Mouse (Mus musculus) gastrocnemius, postnatal 10 days (tissue): ENCODE results near the gene Selenov. TPM values are rescaled to one million over a fixed set of nuclear protein-coding genes. Genes with fewer than 3 reads are reported as not detected.

Experiments
- DNase-seq: peaks from one replicate; pipeline ENCODE4 v3.0.0; 2021; ENCODE audit warnings: mixed read lengths
- long read RNA-seq, 2 experiments: library from polyadenylated mRNA; stranded (forward); transcript quantifications; one replicate each; pipeline ENCODE4 v2.0.0; 2021
- total RNA-seq, 2 experiments: library from RNA; stranded (reverse); gene quantifications; 2 replicates each; pipeline ENCODE4 v1.2.3; 2021

The Selenov gene
- total RNA-seq: not detected
- long read RNA-seq, experiment 1: 0 reads
- long read RNA-seq, experiment 2: 0 reads

DNA sequence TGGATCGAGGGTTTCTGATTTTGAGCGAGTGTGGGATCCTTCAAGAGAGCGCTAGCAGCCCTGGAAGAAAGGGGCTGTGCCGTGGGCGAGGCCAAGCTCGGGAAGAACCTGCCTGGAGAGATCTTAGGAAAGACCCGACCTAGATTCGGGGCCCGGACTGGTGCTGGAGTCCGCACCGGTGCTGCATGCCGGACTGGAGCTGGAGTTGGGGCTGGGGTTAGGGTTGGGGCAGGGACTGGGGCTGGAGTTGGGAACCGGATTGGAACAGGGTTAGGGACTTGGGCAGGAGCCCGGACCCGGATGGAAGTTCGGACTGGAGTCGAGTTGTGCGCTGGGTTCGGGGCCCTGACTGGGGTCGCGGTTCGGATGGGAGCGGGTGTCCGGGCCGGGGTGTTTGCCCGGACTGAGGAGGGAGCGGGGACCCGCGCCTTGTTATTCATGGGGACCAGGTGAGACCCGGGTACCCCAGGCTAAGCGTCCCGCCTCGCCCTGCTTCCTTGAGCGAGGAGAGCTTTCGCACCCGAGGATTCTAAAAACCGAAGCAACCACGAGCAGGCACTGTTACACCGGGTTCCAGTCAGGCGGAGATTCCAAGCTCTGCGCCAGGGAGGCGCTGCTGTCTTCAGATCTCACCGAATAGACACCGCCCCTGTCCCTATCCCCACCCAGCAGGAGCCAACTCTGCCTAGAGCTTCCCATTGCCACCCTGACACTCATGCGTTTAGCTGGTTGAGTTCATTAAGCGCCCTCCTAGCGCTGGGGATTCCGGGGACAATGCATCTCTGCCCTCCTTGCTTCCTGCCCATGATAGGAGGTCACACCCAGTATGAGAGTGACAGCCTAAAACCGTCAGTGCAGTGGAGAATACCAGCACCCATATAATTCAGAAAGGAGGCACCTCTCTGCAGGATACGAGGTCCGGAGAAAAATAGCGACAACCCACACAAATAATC, at the start of gene Selenov:
Gene Selenov (minus strand): TSS at position 549 of the 953 bp plus-strand sequence.
- DNase-seq: no peak

DNA sequence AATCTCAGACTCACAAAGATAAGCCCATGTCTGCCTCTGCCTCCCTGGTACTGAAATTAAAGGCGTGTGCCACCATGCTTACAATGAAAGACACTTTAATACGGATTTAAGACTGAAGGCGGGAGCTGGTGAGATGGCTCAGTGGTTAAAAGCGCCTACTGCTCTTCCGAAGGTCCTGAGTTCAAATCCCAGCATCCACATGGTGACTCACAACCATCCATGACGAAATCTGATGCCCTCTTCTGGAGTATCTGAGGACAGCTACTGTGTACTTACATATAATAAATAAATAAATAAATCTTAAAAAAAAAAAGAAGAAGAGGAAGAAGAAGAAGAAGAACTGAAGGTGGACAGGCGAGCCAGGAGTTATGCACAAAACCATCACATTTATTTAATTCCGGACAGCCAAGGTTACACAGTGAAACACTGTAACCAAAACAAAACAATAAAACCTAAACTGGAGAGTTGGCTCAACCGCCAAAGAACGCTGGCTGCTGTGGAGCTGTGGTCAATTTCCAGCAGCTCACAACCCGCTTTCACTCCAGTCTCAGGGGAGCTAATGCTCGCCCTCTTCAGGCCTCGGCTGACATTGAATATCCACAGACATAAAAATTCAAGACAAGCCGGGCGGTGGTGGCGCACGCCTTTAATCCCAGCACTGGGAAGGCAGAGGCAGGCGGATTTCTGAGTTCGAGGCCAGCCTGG, 48.4 kb upstream of the Selenov start:
- DNase-seq: peak; percentile 59

DNA sequence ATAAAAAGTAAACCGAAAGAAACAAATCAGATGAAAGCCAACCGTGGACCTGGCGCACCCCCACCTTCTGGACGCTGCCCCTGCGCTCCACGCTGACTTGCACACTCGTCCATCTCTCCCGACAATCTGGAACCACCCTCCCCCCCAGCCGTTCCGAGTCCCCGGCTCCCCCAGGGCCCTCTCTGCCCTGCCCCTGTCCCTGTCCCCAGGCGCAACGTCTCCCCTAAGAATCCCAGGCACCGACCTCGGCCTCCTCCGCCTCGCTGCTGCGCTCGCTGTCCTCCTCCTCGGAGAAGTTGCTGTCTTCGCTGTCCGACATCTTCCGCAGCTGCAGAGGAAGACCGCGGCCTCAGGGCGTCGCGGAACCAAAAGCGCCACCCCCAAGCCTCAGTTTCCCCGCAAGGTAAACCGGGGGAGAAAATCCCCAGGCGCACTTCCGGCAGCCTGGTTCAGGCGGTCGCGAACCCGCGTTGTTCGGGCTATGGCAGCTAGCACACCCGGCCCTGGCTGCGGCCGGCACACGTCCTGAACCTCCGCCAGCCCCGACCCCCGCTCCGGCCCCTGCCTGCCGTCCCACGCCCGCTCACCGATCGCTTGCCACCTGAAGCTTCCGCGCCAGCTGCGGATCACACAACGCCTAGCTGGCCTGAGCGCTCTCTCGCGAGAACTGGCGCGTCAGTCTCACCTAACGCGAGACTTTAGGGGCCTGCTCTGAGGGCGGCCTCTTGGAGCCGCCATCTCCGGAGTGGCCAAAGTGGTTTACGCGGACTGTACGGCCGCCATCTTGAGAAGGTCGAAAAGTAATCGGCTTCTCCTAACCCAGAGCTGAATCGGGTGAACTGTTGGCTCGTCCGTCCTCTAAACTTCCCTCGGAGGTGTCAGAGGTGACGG, 47.4 kb upstream of the Selenov start, which contains the start of gene Supt5:
Gene Supt5 (minus strand): TSS at position 639 of the 891 bp plus-strand sequence.
- DNase-seq: peak; percentile 95

- DNase-seq: no peak
These were observed 44.5 kb upstream of the Selenov start for GRCm38 (mm10) chr7:28335471-28335870.

GRCm38 (mm10) chr7:28334534-28334933, 43.5 kb upstream of the Selenov start:
- no peak for DNase-seq

GRCm38 (mm10) chr7:28328260-28328659, 37.3 kb upstream of the Selenov start:
- DNase-seq: no peak

GRCm38 (mm10) chr7:28326457-28326856, 35.5 kb upstream of the Selenov start:
- no peak for DNase-seq

- no peak for DNase-seq
These were observed 34.3 kb upstream of the Selenov start for GRCm38 (mm10) chr7:28325293-28325692.

GRCm38 (mm10) chr7:28321974-28322720, 31.2 kb upstream of the Selenov start:
- DNase-seq: no peak

GRCm38 (mm10) chr7:28318714-28319113, 27.7 kb upstream of the Selenov start:
- DNase-seq: no peak

DNA sequence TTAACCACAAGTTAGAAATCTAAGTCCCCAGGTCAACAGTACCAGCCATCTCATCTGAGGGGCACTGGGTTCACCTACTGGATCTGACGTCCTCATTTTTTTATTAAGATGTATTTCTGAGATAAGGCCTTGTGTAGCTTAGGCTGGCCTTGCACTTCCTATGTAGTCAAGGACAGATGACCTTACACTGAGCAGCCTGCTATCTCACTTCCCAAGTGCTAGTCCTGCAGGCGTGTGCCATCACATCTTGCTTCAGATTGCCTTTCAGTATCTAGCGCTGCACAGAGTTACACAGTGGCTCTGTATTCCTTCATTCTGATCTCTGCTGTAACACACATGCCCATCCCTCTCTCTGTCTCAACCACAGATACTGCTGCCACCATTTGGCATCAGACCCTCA, 27.1 kb upstream of the Selenov start:
- DNase-seq: no peak

- DNase-seq: peak; percentile 97
These were observed 21.0 kb upstream of the Selenov start, which contains the start of gene Timm50 for GRCm38 (mm10) chr7:28311926-28312543. Gene Timm50, minus strand, starts transcription at chr7:28312072.

GRCm38 (mm10) chr7:28311151-28311925, 20.4 kb upstream of the Selenov start:
- no peak for DNase-seq

DNA sequence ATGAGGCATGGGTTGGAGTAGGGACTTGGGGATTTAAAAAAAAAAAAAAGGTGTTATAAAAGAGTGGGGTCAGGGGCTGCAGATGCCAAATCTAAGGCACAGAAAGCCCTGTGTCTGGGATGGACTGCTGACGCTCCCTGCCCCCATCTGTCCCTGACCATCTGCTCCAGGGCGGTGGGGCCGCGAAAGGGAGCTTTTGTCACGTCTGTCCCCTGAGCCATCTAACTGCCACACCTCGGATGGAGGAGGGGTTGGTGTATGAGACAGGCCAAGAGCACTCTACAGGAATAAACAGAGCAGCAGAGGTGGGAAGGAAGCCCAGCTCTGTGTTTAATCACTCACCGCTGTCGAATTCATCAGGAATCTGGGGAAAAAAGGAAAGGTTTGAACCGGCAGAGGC, 18.8 kb upstream of the Selenov start:
- DNase-seq: no peak

GRCm38 (mm10) chr7:28306216-28306615, 15.2 kb upstream of the Selenov start:
- DNase-seq: no peak

DNA sequence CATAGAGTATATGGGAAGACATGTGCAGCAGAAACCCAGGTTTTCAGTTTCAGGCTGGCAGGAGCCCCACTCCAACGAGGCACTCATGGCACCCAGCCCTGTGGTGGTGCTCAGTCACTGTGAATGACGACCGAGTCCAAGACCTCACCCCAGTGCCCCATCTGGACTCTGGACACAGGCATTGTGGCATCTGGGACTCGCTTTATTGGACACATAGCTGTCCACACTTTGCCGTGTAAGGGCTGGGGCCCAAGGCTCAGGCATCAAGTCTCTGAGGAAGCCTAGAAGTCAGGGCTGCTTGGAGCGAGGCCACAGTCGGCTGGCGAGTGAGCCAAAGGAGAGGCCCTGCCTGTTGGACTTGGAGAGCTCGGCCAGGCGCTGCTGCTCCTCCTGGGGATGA, 14.7 kb upstream of the Selenov start:
- DNase-seq: no peak

- peak; percentile 61 for DNase-seq
These were observed 10.8 kb upstream of the Selenov start, which contains the start of gene Dll3 for GRCm38 (mm10) chr7:28301616-28302433. Gene Dll3, minus strand, starts transcription at chr7:28302238.

DNA sequence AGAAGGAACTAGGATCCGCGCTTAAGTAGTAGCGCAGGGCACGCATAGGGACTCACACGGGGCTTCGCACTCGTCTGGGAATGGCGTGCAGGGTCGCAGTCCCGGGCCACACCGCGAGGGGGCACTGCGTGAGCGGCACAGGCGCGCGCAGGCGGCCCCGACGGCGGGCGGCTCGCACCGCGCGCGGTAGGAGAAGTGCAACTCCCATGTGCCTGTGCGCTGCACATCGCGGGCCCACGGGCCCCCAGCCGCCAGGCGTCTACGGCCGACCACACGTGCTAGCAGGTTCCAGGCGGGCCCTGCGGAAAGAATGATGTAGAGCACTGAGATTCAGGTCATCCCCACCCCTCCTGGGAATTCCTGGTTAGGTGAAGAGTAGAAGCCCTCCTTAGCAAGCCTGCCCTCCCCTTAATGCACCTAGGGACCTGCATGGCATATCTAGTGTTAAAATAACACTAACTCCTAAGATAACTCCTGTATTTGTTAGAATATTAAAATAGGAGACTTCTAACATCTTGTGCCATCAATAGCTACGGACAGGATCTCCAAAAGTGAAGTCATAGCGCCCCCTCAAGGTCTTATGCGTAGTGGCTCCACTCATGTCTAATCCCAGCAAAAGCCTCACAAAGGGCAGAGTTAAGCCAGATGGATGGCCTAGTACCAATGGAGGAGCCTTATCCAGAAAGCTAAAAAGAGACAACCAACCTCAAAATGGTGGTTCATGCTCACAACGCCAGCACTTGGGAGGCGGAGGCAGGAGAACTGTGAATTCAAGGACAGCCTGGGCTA, 8.0 kb upstream of the Selenov start:
- no peak for DNase-seq
